Mouse (Mus musculus): ENCODE measurements around the gene Triobp. TPM values are rescaled to one million over a fixed set of nuclear protein-coding genes. Genes with fewer than 3 reads are reported as not detected.
"Not testable (repeated sequence)": the region's sequence is repeated elsewhere in the genome, so short reads cannot be mapped to it uniquely, and the experiment has no call there.

The Triobp gene
- total and polyA plus RNA-seq, 3 experiments, result 22.0 to 30.9 (median 24.4) TPM

GRCm38 (mm10) chr15:79029519-79030241 is 82.2 kb downstream of the Triobp start:
- no peak for DNase-seq
- 3% methylated on average over 11 of the region's 11 CpGs for WGBS
- Histone ChIP-seq H3K27me3 (ENCODE audit: control insufficient read depth, insufficient read depth, low read length) (no peaks in the 10 kb centered on the region), H3K36me3 (ENCODE audit: control insufficient read depth, insufficient read depth, low read length) (no peaks in the 10 kb centered on the region), H3K79me2 (replicated peaks; ENCODE audit: control insufficient read depth, insufficient read depth, low read length) (no peaks in the 10 kb centered on the region), H3K4me1 (ENCODE audit: control insufficient read depth, insufficient read depth, low read length) (peaks cover 3% of the 10 kb centered on the region), H3K4me3 (peak overlapping the region; percentile 66), H3K9ac (ENCODE audit: low read depth, low read length) (peak overlapping the region; percentile 57), H3K27ac (peak overlapping the region; percentile 99)
- intact Hi-C loops (cut with DNase I), result loop anchor here (2.0 to 5.0 kb wide), 2 partner anchors 33 to 117 kb away; partner anchors contain the start of genes Ankrd54 and Pdxp
- TF ChIP-seq CTCF (IDR thresholded peaks at IDR 0.05) (no peak), EP300 (IDR thresholded peaks at IDR 0.05; ENCODE audit: insufficient read depth, low read depth, low read length) (no peak), POLR2A (IDR thresholded peaks at IDR 0.05; ENCODE audit: insufficient read depth, low read depth, low read length) (no peak)

- peak overlapping the region; percentile 74 for H3K9ac ChIP-seq (ENCODE audit: low read depth, low read length)
- no peaks in the 10 kb centered on the region for H3K79me2 ChIP-seq (replicated peaks; ENCODE audit: control insufficient read depth, insufficient read depth, low read length)
- H3K27me3 ChIP-seq (ENCODE audit: control insufficient read depth, insufficient read depth, low read length), result no peaks in the 10 kb centered on the region
- peak overlapping the region; percentile 99 for H3K27ac ChIP-seq
- 3% methylated on average over 52 of the region's 52 CpGs for WGBS
- H3K4me3 ChIP-seq, result peak overlapping the region; percentile 66
- DNase-seq, result peak; percentile 90 to 95
- H3K36me3 ChIP-seq (ENCODE audit: control insufficient read depth, insufficient read depth, low read length), result no peaks in the 10 kb centered on the region
- peaks cover 3% of the 10 kb centered on the region for H3K4me1 ChIP-seq (ENCODE audit: control insufficient read depth, insufficient read depth, low read length)
- intact Hi-C loops (cut with DNase I), result no loop called here
- TF ChIP-seq POLR2A (IDR thresholded peaks at IDR 0.05; ENCODE audit: insufficient read depth, low read depth, low read length) (peak; percentile 81), CTCF (IDR thresholded peaks at IDR 0.05) (no peak), EP300 (IDR thresholded peaks at IDR 0.05; ENCODE audit: insufficient read depth, low read depth, low read length) (no peak)
Observed at GRCm38 (mm10) chr15:79030551-79031435, 83.3 kb downstream of the Triobp start.

GRCm38 (mm10) chr15:79031908-79032307 is 84.4 kb downstream of the Triobp start:
- H3K36me3 ChIP-seq (ENCODE audit: control insufficient read depth, insufficient read depth, low read length); H3K27me3 ChIP-seq (ENCODE audit: control insufficient read depth, insufficient read depth, low read length); H3K4me1 ChIP-seq (ENCODE audit: control insufficient read depth, insufficient read depth, low read length); H3K27ac ChIP-seq; H3K79me2 ChIP-seq (replicated peaks; ENCODE audit: control insufficient read depth, insufficient read depth, low read length); intact Hi-C loops (cut with DNase I); H3K9ac ChIP-seq (ENCODE audit: low read depth, low read length); DNase-seq; H3K4me3 ChIP-seq: not testable (repeated sequence)
- 94% methylated on average over 5 of the region's 5 CpGs for WGBS

GRCm38 (mm10) chr15:79037913-79038328 is 90.4 kb downstream of the Triobp start:
- Histone ChIP-seq H3K27ac (no peak overlapping the region), H3K79me2 (replicated peaks; ENCODE audit: control insufficient read depth, insufficient read depth, low read length) (no peaks in the 10 kb centered on the region), H3K4me3 (no peak overlapping the region), H3K27me3 (ENCODE audit: control insufficient read depth, insufficient read depth, low read length) (peaks cover 13% of the 10 kb centered on the region), H3K4me1 (ENCODE audit: control insufficient read depth, insufficient read depth, low read length) (peaks cover 4% of the 10 kb centered on the region), H3K36me3 (ENCODE audit: control insufficient read depth, insufficient read depth, low read length) (no peaks in the 10 kb centered on the region), H3K9ac (ENCODE audit: low read depth, low read length) (peak overlapping the region; percentile 65)
- intact Hi-C loops (cut with DNase I), result loop anchor here (1.0 to 2.0 kb wide), 2 partner anchors 33 to 111 kb away; no protein-coding TSS in a partner anchor
- WGBS, result 5% methylated on average over 14 of the region's 14 CpGs
- peak; percentile 69 to 84 for DNase-seq
- no peak for TF ChIP-seq POLR2A (IDR thresholded peaks at IDR 0.05; ENCODE audit: insufficient read depth, low read depth, low read length)
- peak; percentile 38; the same call in 1 of the 2 replicates for TF ChIP-seq EP300 (IDR thresholded peaks at IDR 0.05; ENCODE audit: insufficient read depth, low read depth, low read length)
- peak; percentile 93 for TF ChIP-seq CTCF (IDR thresholded peaks at IDR 0.05)

GRCm38 (mm10) chr15:79038331-79038730 is 90.8 kb downstream of the Triobp start:
- no peak overlapping the region for H3K9ac ChIP-seq (ENCODE audit: low read depth, low read length)
- no peaks in the 10 kb centered on the region for H3K36me3 ChIP-seq (ENCODE audit: control insufficient read depth, insufficient read depth, low read length)
- WGBS, result 73% methylated on average over 10 of the region's 10 CpGs
- peaks cover 14% of the 10 kb centered on the region for H3K27me3 ChIP-seq (ENCODE audit: control insufficient read depth, insufficient read depth, low read length)
- TF ChIP-seq EP300 (IDR thresholded peaks at IDR 0.05; ENCODE audit: insufficient read depth, low read depth, low read length), result no peak
- TF ChIP-seq POLR2A (IDR thresholded peaks at IDR 0.05; ENCODE audit: insufficient read depth, low read depth, low read length), result no peak
- no peak for TF ChIP-seq CTCF (IDR thresholded peaks at IDR 0.05)
- H3K79me2 ChIP-seq (replicated peaks; ENCODE audit: control insufficient read depth, insufficient read depth, low read length), result no peaks in the 10 kb centered on the region
- DNase-seq, result no peak
- H3K4me3 ChIP-seq, result no peak overlapping the region
- peaks cover 4% of the 10 kb centered on the region for H3K4me1 ChIP-seq (ENCODE audit: control insufficient read depth, insufficient read depth, low read length)
- no peak overlapping the region for H3K27ac ChIP-seq
- intact Hi-C loops (cut with DNase I), result loop anchor here (2.0 kb wide), 1 partner anchor 110 kb away; no protein-coding TSS in a partner anchor
